Mouse (Mus musculus): ENCODE data around the gene Xpo5.

Xpo5 gene

GRCm38 (mm10) chr17:46242274-46242673, 39.7 kb downstream of the Xpo5 start:
- TF ChIP-seq GATA4 (IDR thresholded peaks at IDR 0.05; ENCODE audit: insufficient replicate concordance, low read length), result no peak

DNA sequence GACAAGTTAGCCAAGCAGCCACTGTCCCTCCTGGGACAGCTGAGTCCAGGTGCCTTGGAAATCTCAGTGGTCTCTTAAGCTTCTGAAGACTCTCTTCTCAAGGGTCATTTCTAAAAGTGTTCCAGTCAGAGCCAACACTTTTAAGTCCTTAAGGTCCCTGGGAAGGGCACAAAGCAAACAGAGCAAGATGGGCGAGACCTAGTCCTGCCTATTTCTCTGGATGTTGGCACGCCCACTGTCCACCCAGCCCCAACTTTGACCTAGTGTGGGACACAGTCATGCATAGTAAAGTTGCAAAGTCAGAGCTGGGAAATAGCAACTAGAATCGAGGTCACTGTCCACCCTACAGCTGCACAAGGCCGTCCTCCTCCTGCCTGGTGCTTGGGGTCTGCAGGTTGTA, 40.4 kb downstream of the Xpo5 start:
- no peak for TF ChIP-seq GATA4 (IDR thresholded peaks at IDR 0.05; ENCODE audit: insufficient replicate concordance, low read length)

- TF ChIP-seq GATA4 (IDR thresholded peaks at IDR 0.05; ENCODE audit: insufficient replicate concordance, low read length), result no peak
Measured at GRCm38 (mm10) chr17:46243624-46244023, 41.0 kb downstream of the Xpo5 start.

DNA sequence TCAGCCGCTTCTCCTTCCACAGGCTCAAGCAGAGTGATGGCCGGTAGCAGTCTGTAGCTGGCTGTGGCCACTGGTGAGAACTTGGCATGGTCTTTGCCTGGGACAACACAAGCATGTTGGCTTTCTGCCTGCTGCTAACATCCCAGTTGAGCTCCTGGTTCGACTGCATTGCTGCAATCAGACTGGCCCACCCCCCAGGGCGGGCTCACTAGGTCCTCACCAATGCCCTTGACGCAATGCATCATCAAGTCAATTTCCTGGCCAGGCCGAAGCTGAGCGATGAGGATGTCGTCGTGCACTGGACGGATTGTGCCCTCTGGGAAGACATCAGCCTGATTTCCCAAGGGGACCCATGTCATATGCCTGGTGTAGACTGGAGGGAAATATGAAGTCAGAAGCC, 42.0 kb downstream of the Xpo5 start:
- TF ChIP-seq GATA4 (IDR thresholded peaks at IDR 0.05; ENCODE audit: insufficient replicate concordance, low read length), result no peak

DNA sequence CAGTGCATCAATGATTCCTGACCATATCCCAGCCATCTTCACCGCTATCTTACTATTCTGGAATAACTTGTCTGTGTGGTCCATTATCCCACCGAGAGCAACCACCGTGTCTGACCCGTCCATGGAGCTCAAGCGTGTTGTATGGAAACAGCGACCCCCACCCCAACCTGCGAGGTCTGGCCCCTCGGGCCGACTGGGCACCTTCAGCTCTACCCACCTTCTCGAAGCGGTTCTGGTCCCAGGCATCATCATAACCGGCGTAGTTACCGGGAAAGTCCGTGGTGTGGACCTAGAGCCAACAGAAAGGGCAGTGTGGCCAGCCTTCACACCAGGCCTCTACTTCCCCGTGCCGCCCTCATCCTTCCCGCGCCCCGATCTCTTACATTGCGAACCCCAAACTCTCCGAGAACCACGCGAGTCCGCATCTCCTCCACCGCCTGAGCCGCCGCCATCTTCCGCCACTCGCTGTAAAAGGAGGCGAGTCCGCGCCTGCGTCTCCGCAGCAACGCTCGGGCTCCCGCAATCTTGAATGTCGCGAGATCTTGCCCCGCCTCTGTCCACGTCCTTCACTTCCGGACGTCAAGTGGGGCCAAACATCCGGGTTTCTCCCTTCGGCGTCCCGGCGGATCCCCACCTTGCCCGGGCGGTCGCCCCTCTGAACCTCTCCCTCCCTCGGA, 45.1 kb downstream of the Xpo5 start, which contains the start of the genes Polr1c and Yipf3:
Gene Polr1c (minus strand): TSS at position 543 of the 677 bp plus-strand sequence.
Gene Yipf3 (plus strand): TSS at position 569 of the 677 bp plus-strand sequence.
- peak; percentile 77; the same call in 1 of the 2 replicates for TF ChIP-seq GATA4 (IDR thresholded peaks at IDR 0.05; ENCODE audit: insufficient replicate concordance, low read length)

DNA sequence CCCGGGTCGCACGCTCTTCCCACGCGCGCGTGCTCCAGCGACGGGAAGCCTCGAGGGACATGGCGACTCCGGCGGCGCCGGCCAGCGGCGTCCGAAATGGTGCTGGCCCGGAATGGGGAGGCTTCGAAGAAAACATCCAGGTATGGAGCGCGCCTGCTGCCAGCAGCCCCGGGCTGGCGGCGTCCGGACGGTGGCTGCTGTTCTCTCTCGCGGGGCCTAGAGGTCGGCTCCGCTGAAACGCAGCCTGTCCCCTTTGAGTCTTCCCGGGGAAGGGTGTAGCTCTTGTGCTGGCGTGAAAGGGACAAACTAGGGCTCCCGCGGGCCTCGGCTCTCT, 45.6 kb downstream of the Xpo5 start:
- TF ChIP-seq GATA4 (IDR thresholded peaks at IDR 0.05; ENCODE audit: insufficient replicate concordance, low read length), result no peak

DNA sequence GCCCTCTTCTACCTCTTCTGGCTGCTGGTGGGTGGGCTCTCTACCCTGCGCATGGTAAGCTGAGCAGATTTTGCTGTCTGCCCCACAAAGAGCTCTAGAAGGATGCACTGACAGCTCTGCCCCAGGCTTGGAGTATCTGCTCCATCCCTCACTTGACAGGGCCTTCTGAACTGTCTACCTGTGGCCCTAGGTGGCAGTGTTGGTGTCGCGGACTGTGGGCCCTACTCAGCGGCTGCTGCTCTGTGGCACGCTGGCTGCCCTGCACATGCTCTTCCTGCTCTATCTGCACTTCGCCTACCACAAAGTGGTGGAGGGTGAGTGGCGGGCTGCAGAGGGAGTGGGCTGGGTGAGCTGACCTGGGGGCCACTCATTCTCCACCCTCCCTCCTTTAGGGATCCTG, 48.6 kb downstream of the Xpo5 start:
- no peak for TF ChIP-seq GATA4 (IDR thresholded peaks at IDR 0.05; ENCODE audit: insufficient replicate concordance, low read length)

DNA sequence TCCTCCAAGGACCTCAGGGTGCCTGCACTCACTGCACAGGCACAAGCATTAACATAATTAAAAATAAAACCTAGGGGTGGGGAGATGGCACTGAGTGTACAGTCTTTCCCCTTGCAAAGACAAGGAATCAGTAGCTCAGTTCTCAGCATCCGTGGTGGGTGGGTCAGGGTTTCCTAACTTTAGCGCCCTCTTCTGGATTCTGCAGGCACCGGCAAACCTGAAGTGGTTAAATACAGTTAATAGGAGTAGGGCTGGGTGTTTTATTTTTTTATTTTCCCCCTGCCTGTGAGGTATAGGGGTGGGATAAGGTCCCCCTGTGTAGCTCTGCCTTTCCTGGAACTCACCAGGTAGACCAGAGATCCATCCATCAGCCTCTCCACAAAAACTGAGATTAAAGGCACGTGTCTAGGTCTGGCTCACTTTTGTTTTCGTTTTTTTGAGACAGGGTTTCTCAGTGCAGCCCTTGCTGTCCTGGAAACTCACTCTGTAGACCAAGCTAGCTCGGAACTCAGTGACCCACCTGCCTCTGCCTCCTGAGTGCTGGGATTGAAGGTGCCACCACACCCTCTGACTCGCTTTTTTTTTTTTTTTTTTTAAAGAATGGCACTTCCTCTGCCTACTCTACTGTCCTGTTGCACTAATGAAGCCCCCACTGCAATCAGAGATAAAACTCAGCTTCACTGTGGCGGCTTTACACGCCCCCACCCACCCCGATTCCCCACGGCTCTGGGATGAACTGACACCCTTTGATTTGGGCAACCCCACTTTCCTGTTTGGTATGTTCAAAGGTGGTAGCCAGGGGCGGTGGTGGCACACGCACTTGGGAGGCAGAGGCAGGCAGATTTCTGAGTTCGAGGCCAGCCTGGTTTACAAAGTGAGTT, 50.2 kb downstream of the Xpo5 start:
- TF ChIP-seq GATA4 (IDR thresholded peaks at IDR 0.05; ENCODE audit: insufficient replicate concordance, low read length), result no peak

DNA sequence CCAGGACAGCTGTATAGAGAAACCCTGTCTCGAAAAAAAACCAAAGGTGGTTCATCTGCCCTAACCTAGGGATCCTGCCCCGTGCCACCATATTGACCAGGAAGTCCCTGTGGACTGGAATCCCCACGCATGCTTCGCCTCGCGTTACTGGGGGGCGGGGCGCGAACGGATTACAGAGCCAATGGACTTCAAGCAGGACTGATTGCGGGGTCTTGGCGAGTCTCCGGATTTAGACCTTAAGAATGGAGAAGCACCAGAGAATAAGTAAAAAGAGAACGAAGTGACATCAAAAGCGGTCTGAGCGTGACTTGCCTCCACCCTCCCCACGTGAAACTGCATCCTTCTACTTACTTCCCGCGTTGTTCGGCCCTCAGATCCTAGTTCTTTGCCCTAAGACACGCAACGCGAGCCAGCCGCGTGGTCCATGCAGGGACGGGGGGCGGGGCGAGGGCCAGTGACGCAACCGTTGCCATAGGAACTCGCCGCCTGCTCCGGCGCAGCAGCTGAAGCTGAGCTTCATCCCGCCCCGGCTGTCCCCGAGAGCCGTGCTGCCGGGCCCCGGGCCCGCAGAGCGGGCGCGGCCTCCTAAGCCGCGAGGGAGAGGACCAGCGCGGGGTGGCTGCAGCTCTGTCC, 51.0 kb downstream of the Xpo5 start, which contains the start of gene Lrrc73:
Gene Lrrc73 (plus strand): TSS at position 80 of the 633 bp plus-strand sequence.
- TF ChIP-seq GATA4 (IDR thresholded peaks at IDR 0.05; ENCODE audit: insufficient replicate concordance, low read length), result no peak

GRCm38 (mm10) chr17:46254106-46254505, 51.5 kb downstream of the Xpo5 start:
- TF ChIP-seq GATA4 (IDR thresholded peaks at IDR 0.05; ENCODE audit: insufficient replicate concordance, low read length), result no peak

- no peak for TF ChIP-seq GATA4 (IDR thresholded peaks at IDR 0.05; ENCODE audit: insufficient replicate concordance, low read length)
Measured at GRCm38 (mm10) chr17:46255147-46255546, 52.6 kb downstream of the Xpo5 start.

GRCm38 (mm10) chr17:46258279-46259053, 55.9 kb downstream of the Xpo5 start:
- TF ChIP-seq GATA4 (IDR thresholded peaks at IDR 0.05; ENCODE audit: insufficient replicate concordance, low read length), result no peak

DNA sequence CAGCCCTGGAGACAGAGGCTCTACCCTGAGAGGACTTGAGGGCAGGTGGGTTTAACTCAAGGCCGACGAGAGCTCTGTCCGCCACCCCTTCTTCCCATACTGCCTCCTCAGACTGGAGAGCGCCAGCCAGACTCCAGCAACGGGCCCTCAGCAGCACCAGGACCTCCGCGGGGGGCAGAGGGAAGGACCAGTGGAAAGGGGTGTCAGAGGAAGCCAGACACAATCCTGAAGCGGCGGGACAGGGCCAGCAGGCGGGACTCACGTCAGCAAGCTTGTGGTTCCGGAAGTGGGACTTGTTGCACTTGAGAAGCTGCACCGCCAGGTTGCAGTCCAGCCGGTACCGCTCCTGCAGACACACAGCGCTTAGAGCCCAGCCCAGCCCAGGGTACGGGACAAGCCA, 57.1 kb downstream of the Xpo5 start:
- TF ChIP-seq GATA4 (IDR thresholded peaks at IDR 0.05; ENCODE audit: insufficient replicate concordance, low read length), result no peak

GRCm38 (mm10) chr17:46262201-46262694, 59.7 kb downstream of the Xpo5 start:
- TF ChIP-seq GATA4 (IDR thresholded peaks at IDR 0.05; ENCODE audit: insufficient replicate concordance, low read length), result no peak

- TF ChIP-seq GATA4 (IDR thresholded peaks at IDR 0.05; ENCODE audit: insufficient replicate concordance, low read length), result no peak
Measured at GRCm38 (mm10) chr17:46265502-46265901, 62.9 kb downstream of the Xpo5 start.

All from liver, adult (tissue).